Mouse (Mus musculus) E14TG2a.4 (cell line): ENCODE results near the gene Slc12a3.

Source experiments
- H3K27me3 ChIP-seq: 2 replicates; pipeline ENCODE4 v1.6.1; 2014; ENCODE audit warnings: low read length, control low read depth; ENCODE audit not compliant: insufficient read depth
- H3K36me3 ChIP-seq: 2 replicates; pipeline ENCODE4 v1.6.1; 2014; ENCODE audit warnings: low read length, control low read depth; ENCODE audit not compliant: insufficient read depth
- H3K4me1 ChIP-seq: replicated peaks from 2 replicates; pipeline ENCODE4 v1.6.1; 2014; ENCODE audit warnings: low read depth, low read length, control low read depth
- H3K4me3 ChIP-seq: replicated peaks from 2 replicates; pipeline ENCODE4 v1.5.1; 2014; ENCODE audit warnings: mild to moderate bottlenecking, low read length
- H3K9me3 ChIP-seq: 2 replicates; pipeline ENCODE4 v1.6.1; 2014; ENCODE audit warnings: low read length, control low read depth
- CTCF ChIP-seq: conservative IDR thresholded peaks from 2 replicates; pipeline ENCODE4 v1.5.1; 2014; ENCODE audit warnings: low read length
- NANOG ChIP-seq: IDR thresholded peaks from 2 replicates; pipeline ENCODE4 v1.6.1; 2014; ENCODE audit warnings: borderline replicate concordance, low read length, mixed read lengths
- POU5F1 ChIP-seq: IDR thresholded peaks from 2 replicates; pipeline ENCODE4 v1.6.1; 2014; ENCODE audit warnings: low read length, borderline replicate concordance

The Slc12a3 gene

DNA sequence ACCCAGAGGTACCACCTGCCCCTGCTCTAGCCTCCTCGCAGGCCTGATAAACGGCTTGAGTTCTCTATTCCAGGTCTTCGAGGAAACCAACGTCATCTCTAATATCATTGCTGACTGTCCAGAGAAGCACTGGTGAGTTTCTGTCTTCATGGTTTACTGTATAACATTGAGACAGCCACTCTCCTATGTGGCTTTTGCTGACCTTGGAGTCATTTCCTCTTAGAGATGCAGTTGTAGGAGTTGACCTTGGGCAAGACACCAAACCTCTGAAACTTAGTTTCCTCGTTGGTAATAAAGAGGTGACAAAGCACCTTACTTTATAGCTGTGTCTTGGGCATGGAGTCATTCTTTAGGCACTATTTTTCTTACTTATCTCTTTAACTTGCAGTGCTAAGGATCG lies 83.5 kb downstream of the Slc12a3 start:
- TF ChIP-seq CTCF (no peak), NANOG (no peak)
- H3K27me3 ChIP-seq = no peaks in the 10 kb centered on the region

DNA sequence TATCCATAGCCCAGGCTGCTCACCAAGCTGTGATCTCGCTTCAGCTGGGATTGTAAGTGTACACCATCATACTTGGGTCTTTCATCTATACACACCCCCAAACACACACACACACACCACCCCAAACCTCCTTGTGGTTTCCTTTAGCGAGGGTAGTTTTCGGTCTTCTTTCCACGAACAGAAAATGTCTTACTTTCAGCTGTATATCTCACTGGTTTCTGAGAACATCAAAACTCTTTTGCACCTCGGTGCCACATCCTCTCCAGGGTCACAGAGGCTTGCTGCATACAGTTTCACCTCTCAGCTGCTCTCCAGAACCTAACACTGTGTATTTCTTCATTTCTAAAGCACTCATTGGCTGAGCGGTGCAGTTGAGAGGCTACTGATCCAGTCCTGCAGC lies 84.5 kb downstream of the Slc12a3 start:
- no peaks in the 10 kb centered on the region for H3K36me3 ChIP-seq
- TF ChIP-seq POU5F1 = no peak
- TF ChIP-seq CTCF = no peak
- TF ChIP-seq NANOG = no peak
- no peak overlapping the region for H3K4me3 ChIP-seq
- H3K9me3 ChIP-seq = peaks cover 10% of the 10 kb centered on the region; the same call in 1 of the 2 replicates
- no peaks in the 10 kb centered on the region; the same call in 1 of the 2 replicates for H3K4me1 ChIP-seq
- H3K27me3 ChIP-seq = no peaks in the 10 kb centered on the region

More for the DNA sequence above, 83.5 kb downstream of the Slc12a3 start:
- Histone ChIP-seq H3K4me3 (no peak overlapping the region), H3K36me3 (no peaks in the 10 kb centered on the region), H3K9me3 (peaks cover 10% of the 10 kb centered on the region; the same call in 1 of the 2 replicates), H3K4me1 (no peaks in the 10 kb centered on the region)

DNA sequence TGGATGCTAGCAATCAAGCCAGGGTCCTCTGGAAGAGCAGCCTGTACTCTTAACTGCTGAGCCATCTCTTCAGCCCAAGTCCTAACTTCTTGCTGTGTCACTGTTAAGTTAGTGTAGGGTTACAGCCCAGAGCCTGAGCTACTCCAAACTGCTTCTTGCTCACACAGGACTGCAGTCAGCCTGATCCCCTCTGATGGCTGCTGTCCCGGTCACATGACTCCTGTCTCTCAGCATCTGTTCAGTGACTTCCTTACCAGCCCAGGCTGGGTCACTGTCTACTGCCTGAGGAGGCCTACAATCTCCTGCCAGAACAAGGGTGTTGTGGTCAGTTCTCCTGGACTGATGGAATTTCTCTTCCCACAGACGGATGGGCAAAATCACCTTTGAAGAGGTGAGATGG lies 86.2 kb downstream of the Slc12a3 start:
- Histone ChIP-seq H3K27me3 (no peaks in the 10 kb centered on the region), H3K4me1 (no peaks in the 10 kb centered on the region; the same call in 1 of the 2 replicates), H3K4me3 (no peak overlapping the region), H3K9me3 (peaks cover 24% of the 10 kb centered on the region), H3K36me3 (no peaks in the 10 kb centered on the region)
- TF ChIP-seq POU5F1 (no peak), CTCF (no peak), NANOG (no peak)
